In genomic region chr4:31728149-31728516, GRCm38 (mm10) we compare ENCODE assay signal across 19 mouse cellular contexts.
DNase-seq lines count a peak whose midpoint lies in the region; ATAC-seq lines count a peak whose summit lies in the region.
"Had no signal": no experiment of that assay in that cellular context is flagged by ENCODE, and none has a peak within 500 bp of the region (broad histone marks: within the 10 kb centered on the region; RNA-seq: fewer than 3 reads in every experiment).

No protein-coding gene starts in this region.

- H3K4me2 ChIP-seq in forebrain, embryonic 12.5 days, result peak overlapping the region; percentile 11; the same call in 1 of the 2 replicates
- no peak overlapping the region for H3K4me2 ChIP-seq in forebrain, embryonic 16.5 days (ENCODE audit: low read length)
- H3K4me2 ChIP-seq in forebrain, embryonic 15.5 days (replicated peaks), result no peak overlapping the region
- H3K4me2 ChIP-seq in forebrain, embryonic 14.5 days (ENCODE audit: low read length), result no peak overlapping the region
- H3K4me2 ChIP-seq in hindbrain, embryonic 12.5 days (replicated peaks), result no peak overlapping the region
- H3K4me2 ChIP-seq: embryonic facial prominence, embryonic 13.5 days; embryonic facial prominence, embryonic 15.5 days had no signal

- peaks cover 21% of the 10 kb centered on the region for H3K4me1 ChIP-seq in forebrain, embryonic 12.5 days
- peaks cover 17% of the 10 kb centered on the region for H3K4me1 ChIP-seq in forebrain, embryonic 16.5 days (replicated peaks; ENCODE audit: control insufficient read depth, insufficient read depth, low read length)
- peaks cover 22% of the 10 kb centered on the region for H3K4me1 ChIP-seq in forebrain, embryonic 15.5 days
- H3K4me1 ChIP-seq in forebrain, embryonic 14.5 days (ENCODE audit: control insufficient read depth, insufficient read depth, low read length), result peaks cover 9% of the 10 kb centered on the region
- H3K4me1 ChIP-seq in hindbrain, embryonic 12.5 days, result no peaks in the 10 kb centered on the region
- peaks cover 14% of the 10 kb centered on the region; the same call in 1 of the 2 replicates for H3K4me1 ChIP-seq in hindbrain, embryonic 10.5 days (replicated peaks)
- H3K4me1 ChIP-seq: embryonic facial prominence, embryonic 13.5 days; embryonic facial prominence, embryonic 15.5 days had no signal

- H3K4me3 ChIP-seq in forebrain, embryonic 12.5 days (replicated peaks), result no peak overlapping the region
- no peak overlapping the region for H3K4me3 ChIP-seq in forebrain, embryonic 16.5 days (replicated peaks; ENCODE audit: low read length)
- no peak overlapping the region for H3K4me3 ChIP-seq in forebrain, embryonic 15.5 days
- H3K4me3 ChIP-seq in forebrain, embryonic 14.5 days (ENCODE audit: low read depth, low read length), result no peak overlapping the region
- no peak overlapping the region for H3K4me3 ChIP-seq in hindbrain, embryonic 12.5 days
- H3K4me3 ChIP-seq in hindbrain, embryonic 10.5 days, result no peak overlapping the region
- H3K4me3 ChIP-seq: embryonic facial prominence, embryonic 13.5 days; embryonic facial prominence, embryonic 15.5 days; erythroblast, embryonic 14.5 days had no signal

- H3K36me3 ChIP-seq in forebrain, embryonic 12.5 days (replicated peaks), result no peaks in the 10 kb centered on the region
- no peaks in the 10 kb centered on the region for H3K36me3 ChIP-seq in forebrain, embryonic 16.5 days (ENCODE audit: control insufficient read depth, insufficient read depth)
- H3K36me3 ChIP-seq in forebrain, embryonic 15.5 days, result no peaks in the 10 kb centered on the region
- no peaks in the 10 kb centered on the region for H3K36me3 ChIP-seq in forebrain, embryonic 14.5 days (ENCODE audit: control insufficient read depth, insufficient read depth, low read length)
- H3K36me3 ChIP-seq in hindbrain, embryonic 12.5 days, result no peaks in the 10 kb centered on the region
- H3K36me3 ChIP-seq in hindbrain, embryonic 10.5 days, result no peaks in the 10 kb centered on the region
- H3K36me3 ChIP-seq: embryonic facial prominence, embryonic 13.5 days; embryonic facial prominence, embryonic 15.5 days had no signal

- WGBS in forebrain, embryonic 12.5 days, result 49% methylated on average over 3 of the region's 3 CpGs
- WGBS in forebrain, embryonic 16.5 days, result 47% methylated on average over 3 of the region's 3 CpGs
- 47% methylated on average over 3 of the region's 3 CpGs for WGBS in forebrain, embryonic 15.5 days
- WGBS in forebrain, embryonic 14.5 days, result 36% methylated on average over 3 of the region's 3 CpGs
- WGBS in hindbrain, embryonic 12.5 days, result 85% methylated on average over 3 of the region's 3 CpGs
- WGBS in hindbrain, embryonic 10.5 days, result 87% methylated on average over 3 of the region's 3 CpGs

- peak; percentile 61 for ATAC-seq in forebrain, embryonic 12.5 days (ENCODE audit: low FRiP score)
- no peak for ATAC-seq in forebrain, embryonic 16.5 days
- ATAC-seq in forebrain, embryonic 15.5 days (replicated peaks), result no peak
- ATAC-seq in forebrain, embryonic 14.5 days, result no peak; the same call in 1 of the 2 replicates
- 0 out of 2 replicates have a peak, but pooled peaks have one; percentile 13 for ATAC-seq in hindbrain, embryonic 12.5 days (ENCODE audit: low FRiP score)

- H3K9ac ChIP-seq in forebrain, embryonic 12.5 days, result no peak overlapping the region
- H3K9ac ChIP-seq in forebrain, embryonic 16.5 days (replicated peaks; ENCODE audit: low read depth, low read length), result no peak overlapping the region
- no peak overlapping the region for H3K9ac ChIP-seq in forebrain, embryonic 15.5 days (replicated peaks)
- no peak overlapping the region for H3K9ac ChIP-seq in forebrain, embryonic 14.5 days (ENCODE audit: low read length)
- no peak overlapping the region for H3K9ac ChIP-seq in hindbrain, embryonic 12.5 days
- H3K9ac ChIP-seq: embryonic facial prominence, embryonic 13.5 days; embryonic facial prominence, embryonic 15.5 days had no signal

- H3K9me3 ChIP-seq in forebrain, embryonic 12.5 days, result no peaks in the 10 kb centered on the region
- H3K9me3 ChIP-seq in forebrain, embryonic 16.5 days (ENCODE audit: control insufficient read depth, low read length), result no peaks in the 10 kb centered on the region
- no peaks in the 10 kb centered on the region for H3K9me3 ChIP-seq in forebrain, embryonic 15.5 days
- H3K9me3 ChIP-seq in forebrain, embryonic 14.5 days (replicated peaks; ENCODE audit: control insufficient read depth, low read length), result no peaks in the 10 kb centered on the region
- no peaks in the 10 kb centered on the region for H3K9me3 ChIP-seq in hindbrain, embryonic 12.5 days (replicated peaks)
- H3K9me3 ChIP-seq in hindbrain, embryonic 10.5 days, result no peaks in the 10 kb centered on the region
- H3K9me3 ChIP-seq: embryonic facial prominence, embryonic 13.5 days; embryonic facial prominence, embryonic 15.5 days had no signal

- H3K27me3 ChIP-seq in forebrain, embryonic 12.5 days, result no peaks in the 10 kb centered on the region
- H3K27me3 ChIP-seq in forebrain, embryonic 16.5 days (replicated peaks; ENCODE audit: control insufficient read depth, insufficient read depth, low read length), result no peaks in the 10 kb centered on the region
- H3K27me3 ChIP-seq in forebrain, embryonic 15.5 days, result no peaks in the 10 kb centered on the region
- no peaks in the 10 kb centered on the region for H3K27me3 ChIP-seq in forebrain, embryonic 14.5 days (replicated peaks; ENCODE audit: control insufficient read depth, insufficient read depth, low read length)
- no peaks in the 10 kb centered on the region for H3K27me3 ChIP-seq in hindbrain, embryonic 12.5 days
- H3K27me3 ChIP-seq in hindbrain, embryonic 10.5 days (ENCODE audit: insufficient read depth, poor library complexity, severe bottlenecking), result no peaks in the 10 kb centered on the region
- H3K27me3 ChIP-seq: embryonic facial prominence, embryonic 13.5 days; embryonic facial prominence, embryonic 15.5 days had no signal

- peak overlapping the region; percentile 42; the same call in 1 of the 2 replicates for H3K27ac ChIP-seq in forebrain, embryonic 12.5 days
- H3K27ac ChIP-seq in forebrain, embryonic 16.5 days (ENCODE audit: low read length), result no peak overlapping the region
- H3K27ac ChIP-seq in forebrain, embryonic 15.5 days (replicated peaks), result 0 out of 2 replicates have a peak overlapping the region, but pooled peaks have one; percentile 16
- H3K27ac ChIP-seq in forebrain, embryonic 14.5 days (ENCODE audit: low read depth, low read length), result no peak overlapping the region
- no peak overlapping the region for H3K27ac ChIP-seq in hindbrain, embryonic 12.5 days
- no peak overlapping the region for H3K27ac ChIP-seq in hindbrain, embryonic 10.5 days
- H3K27ac ChIP-seq: embryonic facial prominence, embryonic 13.5 days; embryonic facial prominence, embryonic 15.5 days had no signal

- no peak for DNase-seq in forebrain, embryonic 14.5 days (ENCODE audit: low spot score)
- no peak for DNase-seq in hindbrain, embryonic 10.5 days (ENCODE audit: low spot score)
- DNase-seq: adrenal gland, adult 2 months; adrenal gland, postnatal 10 days; adrenal gland, postnatal 25 days; cerebellum, adult 11 months; cerebellum, adult 18-20 months; cerebellum, adult 8-10 months; cerebellum, adult 9-11 months; cerebellum, postnatal 14 days; cerebellum, postnatal 36 days; embryo, embryonic 11 days had no signal

Comparison
In these comparisons a context has a peak if more than half of its experiments do, and no peak if none do; other contexts are left out.
1. ATAC-seq: peak in forebrain, embryonic 12.5 days (single experiment) and hindbrain, embryonic 12.5 days (single experiment); none in forebrain, embryonic 16.5 days (single experiment), forebrain, embryonic 15.5 days (single experiment) and forebrain, embryonic 14.5 days (single experiment).
2. H3K27ac ChIP-seq: peak in forebrain, embryonic 12.5 days (single experiment) and forebrain, embryonic 15.5 days (single experiment); none in forebrain, embryonic 16.5 days (single experiment), forebrain, embryonic 14.5 days (single experiment), hindbrain, embryonic 12.5 days (single experiment) and hindbrain, embryonic 10.5 days (single experiment).